ENCODE assay signal across 9 mouse cellular contexts in the genomic region with DNA sequence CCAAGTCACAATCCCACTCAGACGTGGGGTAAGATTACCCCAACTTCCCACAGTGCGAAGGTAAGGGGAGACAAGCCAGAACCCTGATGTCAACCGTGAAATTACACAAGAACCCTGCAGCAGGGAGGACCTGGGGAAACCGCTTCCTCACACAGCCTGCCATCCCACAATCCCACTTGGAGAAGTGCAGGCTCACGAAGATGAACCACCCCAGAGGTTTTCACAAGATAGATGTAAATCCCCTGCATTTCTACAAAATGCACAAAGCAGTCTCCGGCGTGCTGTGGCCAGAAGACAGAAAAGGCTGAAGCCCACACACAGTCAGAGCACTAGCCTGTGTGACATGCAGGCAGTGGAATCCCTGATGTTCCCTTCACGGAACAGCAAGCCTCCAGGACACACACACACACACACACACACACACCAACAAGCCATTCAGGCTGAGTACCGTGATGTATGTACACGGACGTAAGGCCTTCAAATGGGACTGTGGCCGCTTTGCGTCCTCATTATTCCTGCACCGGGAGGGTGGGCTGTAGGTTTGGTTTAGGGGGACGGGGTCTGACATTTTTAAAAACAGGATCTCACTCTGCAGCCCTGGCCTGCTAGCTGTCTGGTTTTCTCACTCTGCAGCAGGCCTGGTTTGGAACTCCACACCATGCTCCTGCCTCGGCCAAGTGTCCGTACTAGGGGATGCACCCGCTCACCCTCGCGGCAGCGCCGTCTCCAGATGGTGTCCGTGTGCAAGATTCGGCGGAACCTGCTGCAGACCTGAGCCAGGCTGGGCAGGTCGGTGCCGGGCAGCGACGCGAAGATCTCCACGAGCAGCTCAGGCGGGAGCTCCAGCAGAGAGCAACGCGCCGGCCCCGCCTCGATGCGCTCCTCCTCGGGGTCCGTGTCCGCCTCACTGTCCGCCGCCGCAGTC. TPM values are rescaled to one million over a fixed set of nuclear protein-coding genes. Genes with fewer than 3 reads are reported as not detected.
DNase-seq lines count a peak whose midpoint lies in the region; ATAC-seq and TF ChIP-seq lines count a peak whose summit lies in the region.
"Had no signal": no experiment of that assay in that cellular context is flagged by ENCODE, and none has a peak within 500 bp of the region (broad histone marks: within the 10 kb centered on the region; RNA-seq: fewer than 3 reads in every experiment).

No protein-coding gene starts in this region.

- H3K9ac ChIP-seq in lung, embryonic 15.5 days, result peak overlapping the region; percentile 69
- H3K9ac ChIP-seq in forebrain, embryonic 16.5 days (replicated peaks; ENCODE audit: low read depth, low read length), result peak overlapping the region; percentile 85
- H3K9ac ChIP-seq in liver, postnatal 0 days (replicated peaks), result peak overlapping the region; percentile 83

- ATAC-seq in lung, embryonic 15.5 days (ENCODE audit: borderline replicate concordance, extremely low read depth, low FRiP score, low TSS enrichment), result peak; percentile 1; the same call in 1 of the 2 replicates
- ATAC-seq in forebrain, embryonic 16.5 days, result peak; percentile 69
- ATAC-seq in liver, postnatal 0 days, result no peak

- 1% methylated on average over 37 of the region's 44 CpGs for WGBS in lung, embryonic 15.5 days
- WGBS in forebrain, embryonic 16.5 days, result 2% methylated on average over 39 of the region's 44 CpGs
- WGBS in liver, postnatal 0 days (ENCODE audit: insufficient replicate concordance), result 3% methylated on average over 43 of the region's 44 CpGs

- H3K36me3 ChIP-seq in lung, embryonic 15.5 days, result no peaks in the 10 kb centered on the region
- H3K36me3 ChIP-seq in forebrain, embryonic 16.5 days (ENCODE audit: control insufficient read depth, insufficient read depth), result no peaks in the 10 kb centered on the region
- no peaks in the 10 kb centered on the region for H3K36me3 ChIP-seq in liver, postnatal 0 days (replicated peaks; ENCODE audit: insufficient read depth, low read length)

- no peak for TF ChIP-seq EP300 in liver, postnatal 0 days (IDR thresholded peaks at IDR 0.05; ENCODE audit: low read depth)

- H3K9me3 ChIP-seq in lung, embryonic 15.5 days, result no peaks in the 10 kb centered on the region
- no peaks in the 10 kb centered on the region for H3K9me3 ChIP-seq in forebrain, embryonic 16.5 days (ENCODE audit: control insufficient read depth, low read length)
- no peaks in the 10 kb centered on the region for H3K9me3 ChIP-seq in liver, postnatal 0 days (ENCODE audit: low read length)

- 0 out of 2 replicates have a peak overlapping the region, but pooled peaks have one; percentile 32 for H3K27ac ChIP-seq in lung, embryonic 15.5 days
- H3K27ac ChIP-seq in forebrain, embryonic 16.5 days (ENCODE audit: low read length), result 0 out of 2 replicates have a peak overlapping the region, but pooled peaks have one; percentile 45
- H3K27ac ChIP-seq in liver, postnatal 0 days (ENCODE audit: low read depth), result peak overlapping the region; percentile 78

- no peak for TF ChIP-seq CTCF in liver, postnatal 0 days (IDR thresholded peaks at IDR 0.05; ENCODE audit: low read depth)

- H3K4me2 ChIP-seq in lung, embryonic 15.5 days, result peak overlapping the region; percentile 78
- H3K4me2 ChIP-seq in forebrain, embryonic 16.5 days (ENCODE audit: low read length), result peak overlapping the region; percentile 75
- peak overlapping the region; percentile 99 for H3K4me2 ChIP-seq in liver, postnatal 0 days (ENCODE audit: low read depth, low read length)

- peak overlapping the region; percentile 79 for H3K4me3 ChIP-seq in lung, embryonic 15.5 days
- peak overlapping the region; percentile 82 for H3K4me3 ChIP-seq in forebrain, embryonic 16.5 days (replicated peaks; ENCODE audit: low read length)
- H3K4me3 ChIP-seq in liver, postnatal 0 days (ENCODE audit: low read depth, low read length), result peak overlapping the region; percentile 92

- H3K4me1 ChIP-seq in lung, embryonic 15.5 days, result peaks cover 34% of the 10 kb centered on the region
- H3K4me1 ChIP-seq in forebrain, embryonic 16.5 days (replicated peaks; ENCODE audit: control insufficient read depth, insufficient read depth, low read length), result peaks cover 25% of the 10 kb centered on the region
- H3K4me1 ChIP-seq in liver, postnatal 0 days (ENCODE audit: insufficient read depth), result peaks cover 41% of the 10 kb centered on the region

- H3K27me3 ChIP-seq in lung, embryonic 15.5 days, result no peaks in the 10 kb centered on the region
- H3K27me3 ChIP-seq in forebrain, embryonic 16.5 days (replicated peaks; ENCODE audit: control insufficient read depth, insufficient read depth, low read length), result no peaks in the 10 kb centered on the region
- no peaks in the 10 kb centered on the region for H3K27me3 ChIP-seq in liver, postnatal 0 days (ENCODE audit: insufficient read depth, low read length)

- DNase-seq in adrenal gland, adult 2 months, result peak; percentile 26
- no peak for DNase-seq in adrenal gland, adult 8-10 months
- no peak for DNase-seq in lung, postnatal 4 days
- DNase-seq in liver, postnatal 0 days, result no peak
- no peak for DNase-seq in layer of hippocampus, postnatal 36 days
- no peak for DNase-seq in layer of hippocampus, postnatal 25 days (ENCODE audit: extremely low spot score in 1 of 2, low spot score in 1 of 2)

RNA-seq across cellular contexts. Expression of a gene that starts 0.6 kb away (rescaled TPM):
- total RNA-seq in adrenal gland, adult 2 months (2021), result 10 to 100 TPM; 35.1 to 40.0 TPM
- polyA plus RNA-seq in adrenal gland, adult 2 months (2012; rRNA removed), result 61.4 and 73.9 TPM in 2 replicates
- total RNA-seq in adrenal gland, adult 8-10 months (2022), result 10 to 100 TPM; 33.4 to 52.9 (median 41.8) TPM
- polyA plus RNA-seq in lung, embryonic 15.5 days (2015; fragmentation: Nextera tagmentation; extraction: Ambion mirVana), result 15.9 and 17.3 TPM in 2 replicates
- polyA plus RNA-seq in forebrain, embryonic 16.5 days (2015; fragmentation: Nextera tagmentation; extraction: Ambion mirVana), result 33.8 and 35.9 TPM in 2 replicates
- 12.3 and 13.9 TPM in 2 replicates for polyA plus RNA-seq in liver, postnatal 0 days (2015; fragmentation: Nextera tagmentation; extraction: Ambion mirVana)
- 100 to 1,000 TPM; 106 to 108 TPM for total RNA-seq in layer of hippocampus, postnatal 36 days (2021)
- total RNA-seq in layer of hippocampus, postnatal 25 days (2021), result 100 to 1,000 TPM; 107 to 113 TPM

RNA-seq across cellular contexts. Expression of a gene that starts 12.1 kb away (rescaled TPM):
- total RNA-seq in adrenal gland, adult 2 months (2021), result 100 to 1,000 TPM; 169 to 183 TPM
- 92.0 and 145 TPM in 2 replicates for polyA plus RNA-seq in adrenal gland, adult 2 months (2012; rRNA removed)
- 100 to 1,000 TPM; 167 to 214 (median 191) TPM for total RNA-seq in adrenal gland, adult 8-10 months (2022)
- 199 and 200 TPM in 2 replicates for polyA plus RNA-seq in lung, embryonic 15.5 days (2015; fragmentation: Nextera tagmentation; extraction: Ambion mirVana)
- 407 and 443 TPM in 2 replicates for polyA plus RNA-seq in forebrain, embryonic 16.5 days (2015; fragmentation: Nextera tagmentation; extraction: Ambion mirVana)
- 205 and 222 TPM in 2 replicates for polyA plus RNA-seq in liver, postnatal 0 days (2015; fragmentation: Nextera tagmentation; extraction: Ambion mirVana)
- 100 to 1,000 TPM; 160 to 180 TPM for total RNA-seq in layer of hippocampus, postnatal 36 days (2021)
- 100 to 1,000 TPM; 160 to 197 TPM for total RNA-seq in layer of hippocampus, postnatal 25 days (2021)

RNA-seq across cellular contexts. Expression of a gene that starts 33.9 kb away (rescaled TPM):
- not detected for total RNA-seq in adrenal gland, adult 2 months (2021)
- not detected in 2 replicates for polyA plus RNA-seq in adrenal gland, adult 2 months (2012; rRNA removed)
- not detected for total RNA-seq in adrenal gland, adult 8-10 months (2022)
- polyA plus RNA-seq in lung, embryonic 15.5 days (2015; fragmentation: Nextera tagmentation; extraction: Ambion mirVana), result not detected in 2 replicates
- polyA plus RNA-seq in forebrain, embryonic 16.5 days (2015; fragmentation: Nextera tagmentation; extraction: Ambion mirVana), result not detected in 2 replicates
- not detected in 2 replicates for polyA plus RNA-seq in liver, postnatal 0 days (2015; fragmentation: Nextera tagmentation; extraction: Ambion mirVana)
- not detected for total RNA-seq in layer of hippocampus, postnatal 36 days (2021)
- not detected for total RNA-seq in layer of hippocampus, postnatal 25 days (2021)
- polyA plus RNA-seq: large intestine, adult 2 months had no signal
